Mouse (Mus musculus) testis, adult 2 months (tissue): ENCODE data around the gene Gm20911. TPM values are rescaled to one million over a fixed set of nuclear protein-coding genes. Genes with fewer than 3 reads are reported as not detected.
"Not testable (repeated sequence)": the region's sequence is repeated elsewhere in the genome, so short reads cannot be mapped to it uniquely, and the experiment has no call there.

Source experiments
- H3K27ac ChIP-seq: fragments of 200-500 bp; 2 replicates; pipeline ENCODE4 v1.5.1; 2012; ENCODE audit warnings: low read depth, low read length; ENCODE audit not compliant: control insufficient read depth, insufficient read depth
- H3K27me3 ChIP-seq: fragments of 200-500 bp; 2 replicates; pipeline ENCODE4 v1.6.1; 2012; ENCODE audit warnings: mild to moderate bottlenecking, low read length, moderate library complexity; ENCODE audit not compliant: control insufficient read depth, insufficient read depth
- H3K36me3 ChIP-seq: fragments of 200-500 bp; 2 replicates; pipeline ENCODE4 v1.6.1; 2012; ENCODE audit warnings: mild to moderate bottlenecking, low read length; ENCODE audit not compliant: control insufficient read depth, insufficient read depth
- H3K4me1 ChIP-seq: fragments of 200-500 bp; 2 replicates; pipeline ENCODE4 v1.6.1; 2012; ENCODE audit warnings: low read length; ENCODE audit not compliant: control insufficient read depth, insufficient read depth
- H3K4me3 ChIP-seq: fragments of 200-500 bp; 2 replicates; pipeline ENCODE4 v1.5.1; 2012; ENCODE audit warnings: low read depth, mild to moderate bottlenecking, low read length, moderate library complexity, mixed read lengths; ENCODE audit not compliant: control insufficient read depth
- polyA plus RNA-seq: library from polyadenylated mRNA; depleted of rRNA; stranded (reverse); fragments of >200 nt; gene quantifications from 2 replicates; pipeline ENCODE4 v1.2.3, GENCODE M21; 2012; rRNA removed

The Gm20911 gene
- 0.23 TPM in 1 of 2 replicates, not detected in the other for polyA plus RNA-seq

GRCm38 (mm10) chrY:81457707-81458106, at the start of gene Gm20911:
Gene Gm20911, plus strand, starts transcription at chrY:81458007.
- not testable (repeated sequence) for H3K36me3 ChIP-seq, H3K4me3 ChIP-seq, H3K27me3 ChIP-seq, H3K27ac ChIP-seq, H3K4me1 ChIP-seq
